Mouse (Mus musculus) stomach, postnatal 0 days (tissue): ENCODE measurements around the gene Sema6d. TPM values are rescaled to one million over a fixed set of nuclear protein-coding genes. Genes with fewer than 3 reads are reported as not detected.

Experiments used
- ATAC-seq: fragments of 200-750 bp; cut with Nextera tagmentation; 2 replicates; pipeline ENCODE4 v1.8.0; 2017; ENCODE audit not compliant: low FRiP score, low TSS enrichment
- DNase-seq: peaks from one replicate; pipeline ENCODE4 v3.0.0-alpha.2; 2016; ENCODE audit warnings: low spot score
- H3K27ac ChIP-seq: fragments of 300-500 bp; sonication (generic); replicated peaks from 2 replicates; pipeline ENCODE4 v1.5.1; 2014; ENCODE audit warnings: mild to moderate bottlenecking, control low read depth
- H3K27me3 ChIP-seq: fragments of 300-500 bp; sonication (generic); 2 replicates; pipeline ENCODE4 v1.6.1; 2014; ENCODE audit warnings: low read length; ENCODE audit not compliant: control insufficient read depth, insufficient read depth
- H3K36me3 ChIP-seq: fragments of 300-500 bp; sonication (generic); 2 replicates; pipeline ENCODE4 v1.6.1; 2014; ENCODE audit warnings: low read length, mixed read lengths; ENCODE audit not compliant: control insufficient read depth, insufficient read depth
- H3K4me1 ChIP-seq: fragments of 300-500 bp; sonication (generic); replicated peaks from 2 replicates; pipeline ENCODE4 v1.6.1; 2014; ENCODE audit warnings: antibody characterized with exemption; ENCODE audit not compliant: control insufficient read depth, insufficient read depth
- H3K4me2 ChIP-seq: fragments of 300-500 bp; sonication (generic); replicated peaks from 2 replicates; pipeline ENCODE4 v1.6.1; 2014; ENCODE audit warnings: low read depth, mild to moderate bottlenecking, control low read depth, moderate library complexity
- H3K4me3 ChIP-seq: fragments of 300-500 bp; sonication (generic); 2 replicates; pipeline ENCODE4 v1.5.1; 2014; ENCODE audit warnings: low read depth, low read length, control low read depth
- H3K9ac ChIP-seq: fragments of 300-500 bp; sonication (generic); 2 replicates; pipeline ENCODE4 v1.6.1; 2014; ENCODE audit warnings: mild to moderate bottlenecking, low read length, control low read depth, mixed read lengths
- H3K9me3 ChIP-seq: fragments of 300-500 bp; sonication (generic); 2 replicates; pipeline ENCODE4 v1.6.1; 2016; ENCODE audit warnings: low read length; ENCODE audit not compliant: control insufficient read depth
- CTCF ChIP-seq: IDR thresholded peaks from 2 replicates; pipeline ENCODE4 v1.5.1; 2016; ENCODE audit warnings: antibody characterized with exemption, low read depth, mild to moderate bottlenecking, moderate library complexity
- EP300 ChIP-seq: optimal IDR thresholded peaks from 2 replicates; pipeline ENCODE3; 2016; ENCODE audit warnings: antibody characterized with exemption
- WGBS: fragments of 180-500 bp; shearing (Covaris S2); extraction: QIAGEN DNeasy Blood & Tissue Kit; methylation state at CpG from one replicate; pipeline ENCODE4 v1.1.7; 2014; 5-methylcytosine and 5-hydroxymethylcytosine counted together
- polyA plus RNA-seq: library from polyadenylated mRNA; unstranded; fragments of >200 nt; fragmentation: Nextera tagmentation; extraction: Ambion mirVana; gene quantifications from 2 replicates; pipeline ENCODE4 v1.2.1, GENCODE M21; 2015

Sema6d gene
- polyA plus RNA-seq, 1 experiment from 2014 or later = 2.1 TPM

DNA sequence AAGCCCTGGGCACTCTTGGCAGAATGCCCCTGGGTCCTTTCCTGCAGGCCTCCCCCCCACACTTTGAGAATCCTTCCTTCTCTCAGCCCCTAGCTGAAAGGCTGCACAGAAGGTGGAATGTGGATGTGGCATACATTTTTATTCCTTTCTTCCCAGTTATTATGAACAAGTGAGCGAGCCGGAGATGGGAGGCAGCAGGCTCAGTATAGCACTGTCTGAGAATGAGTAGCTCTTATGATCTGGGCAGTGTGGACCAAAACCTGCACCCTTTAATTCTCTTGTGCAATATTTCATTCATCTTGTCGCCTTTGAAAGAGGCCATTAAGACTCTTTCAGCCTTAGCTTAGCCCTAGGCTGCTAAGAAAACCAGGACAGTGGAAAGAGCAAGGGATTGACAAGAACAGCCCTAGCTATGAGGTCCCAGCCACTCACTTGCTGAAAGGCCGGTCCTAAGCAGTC is 87.0 kb downstream of the Sema6d start:
- Histone ChIP-seq H3K4me2 (no peak overlapping the region), H3K36me3 (no peaks in the 10 kb centered on the region), H3K4me1 (no peaks in the 10 kb centered on the region), H3K9ac (no peak overlapping the region), H3K9me3 (no peaks in the 10 kb centered on the region), H3K27ac (no peak overlapping the region), H3K4me3 (no peak overlapping the region), H3K27me3 (no peaks in the 10 kb centered on the region)
- 68% methylated on average over 4 of the region's 4 CpGs for WGBS
- DNase-seq (no peak), ATAC-seq (no peak)
- TF ChIP-seq CTCF = no peak
- TF ChIP-seq EP300 = no peak

DNA sequence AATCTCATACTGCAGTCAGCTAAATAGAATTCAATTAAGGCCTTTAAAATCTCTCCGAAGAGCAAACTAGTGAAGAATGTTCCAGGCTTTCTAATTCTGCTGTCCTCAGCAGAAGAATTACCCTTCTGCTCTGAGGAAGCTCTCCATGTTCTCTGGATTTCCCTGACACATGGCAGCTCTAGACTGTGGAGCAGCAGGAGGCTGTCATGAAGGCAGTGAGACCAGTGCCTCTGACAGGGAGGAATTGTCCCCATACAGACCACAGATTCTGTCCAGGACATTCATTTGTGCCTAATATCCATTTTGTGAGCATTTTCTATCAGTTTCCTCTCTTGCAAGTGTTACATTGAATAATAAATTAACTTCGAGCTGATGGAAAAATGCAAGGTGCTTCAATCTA is 99.5 kb downstream of the Sema6d start:
- no peak for TF ChIP-seq CTCF
- TF ChIP-seq EP300 = no peak
- WGBS = 72% methylated on average over 2 of the region's 2 CpGs

DNA sequence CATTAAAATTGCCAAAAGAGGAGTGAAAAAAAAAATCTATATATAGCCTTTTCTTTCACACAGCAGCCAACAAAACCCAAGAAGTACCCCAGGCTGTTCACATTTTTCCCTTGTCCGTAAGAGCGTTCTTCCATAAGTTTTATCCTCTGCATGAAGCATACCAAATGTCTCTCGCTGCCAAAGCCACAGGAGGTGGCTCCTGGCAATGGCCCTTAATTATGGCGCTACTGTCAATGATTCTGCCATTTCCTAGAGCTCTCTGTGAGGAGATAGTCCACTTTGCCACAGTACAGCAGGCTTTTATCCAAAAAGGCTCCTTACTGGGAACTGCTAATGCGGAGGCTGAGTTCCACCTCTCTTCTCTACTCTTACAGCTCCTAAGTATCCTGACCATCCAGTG is 104.3 kb downstream of the Sema6d start:
- DNase-seq = no peak
- no peaks in the 10 kb centered on the region for H3K27me3 ChIP-seq
- no peaks in the 10 kb centered on the region for H3K4me1 ChIP-seq
- 88% methylated on average over 5 of the region's 5 CpGs for WGBS
- no peak overlapping the region for H3K27ac ChIP-seq
- no peak overlapping the region for H3K9ac ChIP-seq
- no peak overlapping the region for H3K4me2 ChIP-seq
- H3K9me3 ChIP-seq = no peaks in the 10 kb centered on the region
- no peak overlapping the region for H3K4me3 ChIP-seq
- TF ChIP-seq CTCF = no peak
- no peak for TF ChIP-seq EP300
- H3K36me3 ChIP-seq = no peaks in the 10 kb centered on the region
- no peak for ATAC-seq

More for the DNA sequence above, 99.5 kb downstream of the Sema6d start:
- H3K4me3 ChIP-seq = no peak overlapping the region
- DNase-seq (no peak), ATAC-seq (no peak)
- H3K9ac ChIP-seq = no peak overlapping the region
- no peaks in the 10 kb centered on the region for H3K27me3 ChIP-seq
- H3K36me3 ChIP-seq = no peaks in the 10 kb centered on the region
- no peaks in the 10 kb centered on the region for H3K9me3 ChIP-seq
- H3K27ac ChIP-seq = no peak overlapping the region
- no peaks in the 10 kb centered on the region for H3K4me1 ChIP-seq
- no peak overlapping the region for H3K4me2 ChIP-seq

DNA sequence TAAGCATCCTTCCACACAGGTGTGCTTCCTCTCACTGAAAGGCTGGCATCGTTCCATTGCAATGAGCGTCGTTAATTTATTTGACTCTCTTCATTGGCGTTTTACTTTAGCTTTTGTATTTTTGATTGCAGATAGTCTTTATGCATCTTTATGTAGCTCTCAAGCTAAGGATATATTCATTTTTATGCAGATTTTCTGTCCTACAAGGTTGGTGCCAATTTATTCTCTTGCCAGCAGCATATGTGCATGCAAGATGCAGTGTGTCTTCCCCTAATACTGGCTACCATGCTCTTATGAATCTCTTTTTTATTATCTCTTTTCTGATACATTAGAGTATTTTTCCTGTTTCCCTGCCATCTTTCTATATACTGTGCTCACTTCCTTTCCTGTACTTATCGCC is 111.7 kb downstream of the Sema6d start:
- Histone ChIP-seq H3K4me1 (no peaks in the 10 kb centered on the region), H3K4me2 (no peak overlapping the region), H3K9me3 (no peaks in the 10 kb centered on the region), H3K36me3 (no peaks in the 10 kb centered on the region), H3K4me3 (no peak overlapping the region), H3K27ac (no peak overlapping the region), H3K27me3 (no peaks in the 10 kb centered on the region), H3K9ac (no peak overlapping the region)
- TF ChIP-seq EP300 = no peak
- no peak for TF ChIP-seq CTCF
- 80% methylated on average over 5 of the region's 5 CpGs for WGBS
- DNase-seq = no peak
- no peak for ATAC-seq

DNA sequence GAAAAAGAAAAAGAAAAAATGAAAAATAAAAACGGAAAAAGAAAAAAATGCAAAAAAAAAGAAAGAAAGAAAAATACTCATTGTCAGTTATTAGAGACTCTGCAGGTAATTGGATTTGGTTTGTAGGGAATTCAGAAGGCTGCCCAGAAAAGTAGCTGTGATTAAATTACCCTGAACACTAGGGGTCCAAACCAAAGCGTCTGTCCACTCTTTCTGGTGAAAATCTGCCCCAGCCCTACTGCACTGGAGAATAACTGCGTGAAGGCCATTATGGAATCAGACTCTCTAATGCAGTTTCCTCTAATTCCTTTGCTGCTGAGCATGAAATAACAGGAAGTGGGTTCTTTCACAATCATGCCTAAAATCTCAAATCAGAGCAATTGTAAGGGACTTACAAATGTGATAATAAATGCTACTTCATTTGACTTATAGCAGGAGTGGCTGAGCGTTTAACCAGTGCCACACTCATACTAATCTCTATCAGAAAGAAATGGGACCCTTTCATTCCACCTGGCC is 112.8 kb downstream of the Sema6d start:
- Histone ChIP-seq H3K36me3 (no peaks in the 10 kb centered on the region), H3K27me3 (no peaks in the 10 kb centered on the region), H3K9me3 (no peaks in the 10 kb centered on the region), H3K4me3 (no peak overlapping the region), H3K27ac (no peak overlapping the region), H3K4me1 (no peaks in the 10 kb centered on the region), H3K4me2 (no peak overlapping the region), H3K9ac (no peak overlapping the region)
- ATAC-seq (no peak), DNase-seq (no peak)
- no peak for TF ChIP-seq CTCF
- no peak for TF ChIP-seq EP300
- 41% methylated on average over 4 of the region's 4 CpGs for WGBS

DNA sequence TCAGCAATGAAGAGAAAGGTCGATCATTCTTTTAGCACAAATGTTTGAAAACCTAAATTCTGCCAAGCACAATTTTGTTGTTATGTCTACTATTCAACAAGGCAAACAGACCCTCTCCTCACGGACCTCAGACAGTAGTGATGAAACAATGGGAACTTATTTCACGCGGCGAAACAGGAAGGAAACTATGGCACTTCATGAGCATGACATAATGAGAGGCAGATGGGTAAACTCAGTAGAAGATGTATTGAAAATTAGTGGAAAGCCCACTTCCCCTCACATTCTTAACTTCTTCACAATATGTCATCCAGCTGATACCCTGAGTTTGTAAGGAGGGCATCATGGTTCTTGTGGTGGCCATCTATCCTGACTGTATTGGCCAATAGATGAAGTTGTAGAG is 116.0 kb downstream of the Sema6d start:
- Histone ChIP-seq H3K4me1 (no peaks in the 10 kb centered on the region), H3K27me3 (no peaks in the 10 kb centered on the region), H3K4me2 (no peak overlapping the region), H3K9me3 (no peaks in the 10 kb centered on the region), H3K36me3 (no peaks in the 10 kb centered on the region), H3K4me3 (no peak overlapping the region), H3K27ac (no peak overlapping the region), H3K9ac (no peak overlapping the region)
- TF ChIP-seq CTCF = no peak
- no peak for TF ChIP-seq EP300
- WGBS = 76% methylated on average over 5 of the region's 5 CpGs
- ATAC-seq = no peak
- no peak for DNase-seq
